Comparison of ENCODE assay signal across 8 mouse cellular contexts in the genomic region with DNA sequence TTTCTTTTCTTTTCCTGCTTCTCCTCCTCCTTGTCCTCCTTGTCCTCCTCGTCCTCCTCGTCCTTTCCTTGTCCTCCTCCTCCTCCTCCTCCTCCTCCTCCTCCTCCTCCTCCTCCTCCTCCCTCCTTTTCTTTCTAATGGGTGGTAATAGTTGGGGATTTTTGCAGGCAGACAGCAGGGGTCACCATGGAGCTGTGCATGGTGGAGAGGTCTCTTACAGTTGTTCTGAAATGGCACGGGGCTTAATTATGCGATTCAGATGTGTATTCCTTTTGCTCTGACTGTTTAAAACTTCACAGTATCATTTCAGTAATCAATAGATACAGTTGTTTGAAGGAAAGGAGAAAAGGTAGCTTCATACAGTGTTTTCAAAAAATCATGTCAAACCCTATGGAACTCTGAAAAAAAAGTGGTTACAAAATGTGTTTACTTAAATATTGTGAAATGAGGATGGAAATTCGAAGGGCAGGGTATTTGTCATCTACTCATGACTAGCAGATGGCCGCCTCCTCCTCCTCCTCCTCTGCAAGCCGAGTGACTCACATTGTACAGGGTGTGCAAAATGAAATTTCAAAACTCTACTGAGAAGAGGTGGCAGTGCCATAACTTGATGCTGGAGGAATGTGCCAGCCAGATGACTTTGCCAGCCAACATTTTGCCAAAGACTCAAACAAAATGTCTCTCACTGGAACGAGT.
DNase-seq lines count a peak whose midpoint lies in the region; ATAC-seq and TF ChIP-seq lines count a peak whose summit lies in the region.

No protein-coding gene starts in this region.

- no peak for TF ChIP-seq EP300 in MEL (IDR thresholded peaks at IDR 0.05; ENCODE audit: low read depth in 1 of 2, low read length in 2 of 2)

- peak; percentile 42 for TF ChIP-seq RAD21 in MEL (IDR thresholded peaks at IDR 0.05; ENCODE audit: low read depth, low read length)

- 43% methylated on average over 8 of the region's 8 CpGs for WGBS in intestine, embryonic 15.5 days
- WGBS in intestine, embryonic 16.5 days, result 43% methylated on average over 8 of the region's 8 CpGs
- WGBS in forebrain, embryonic 14.5 days, result 61% methylated on average over 8 of the region's 8 CpGs

- no peak overlapping the region for H3K4me3 ChIP-seq in intestine, embryonic 15.5 days (replicated peaks)
- H3K4me3 ChIP-seq in intestine, embryonic 16.5 days (ENCODE audit: low read length), result no peak overlapping the region
- no peak overlapping the region for H3K4me3 ChIP-seq in MEL (ENCODE audit: control insufficient read depth in 1 of 2, insufficient read depth in 1 of 2, low read depth in 2 of 2, low read length in 2 of 2)
- no peak overlapping the region for H3K4me3 ChIP-seq in embryonic fibroblast, embryonic 13.5 days (ENCODE audit: insufficient read depth, low read length)
- H3K4me3 ChIP-seq in forebrain, embryonic 14.5 days (ENCODE audit: low read depth, low read length), result no peak overlapping the region

- no peaks in the 10 kb centered on the region for H3K9me3 ChIP-seq in intestine, embryonic 15.5 days
- no peaks in the 10 kb centered on the region for H3K9me3 ChIP-seq in intestine, embryonic 16.5 days (ENCODE audit: control insufficient read depth, low read length)
- no peaks in the 10 kb centered on the region for H3K9me3 ChIP-seq in MEL (replicated peaks; ENCODE audit: insufficient read depth, low read length)
- no peaks in the 10 kb centered on the region for H3K9me3 ChIP-seq in forebrain, embryonic 14.5 days (replicated peaks; ENCODE audit: control insufficient read depth, low read length)

- no peaks in the 10 kb centered on the region for H3K27me3 ChIP-seq in intestine, embryonic 15.5 days (replicated peaks)
- H3K27me3 ChIP-seq in intestine, embryonic 16.5 days (replicated peaks; ENCODE audit: control insufficient read depth, insufficient read depth, low read length), result no peaks in the 10 kb centered on the region
- H3K27me3 ChIP-seq in MEL (ENCODE audit: control insufficient read depth in 1 of 2, insufficient read depth in 2 of 2, low read length in 2 of 2), result no peaks in the 10 kb centered on the region
- H3K27me3 ChIP-seq in forebrain, embryonic 14.5 days (replicated peaks; ENCODE audit: control insufficient read depth, insufficient read depth, low read length), result no peaks in the 10 kb centered on the region

- H3K36me3 ChIP-seq in intestine, embryonic 15.5 days, result no peaks in the 10 kb centered on the region
- no peaks in the 10 kb centered on the region for H3K36me3 ChIP-seq in intestine, embryonic 16.5 days (ENCODE audit: control insufficient read depth, insufficient read depth, low read length)
- no peaks in the 10 kb centered on the region for H3K36me3 ChIP-seq in MEL (ENCODE audit: control insufficient read depth in 1 of 2, insufficient read depth in 2 of 2, low read length in 2 of 2)
- H3K36me3 ChIP-seq in forebrain, embryonic 14.5 days (ENCODE audit: control insufficient read depth, insufficient read depth, low read length), result no peaks in the 10 kb centered on the region

- TF ChIP-seq POLR2A in MEL (IDR thresholded peaks at IDR 0.05; ENCODE audit: control insufficient read depth in 1 of 2, insufficient read depth in 1 of 2, low read depth in 1 of 2, low read length in 2 of 2, poor library complexity in 1 of 2), result no peak
- no peak for TF ChIP-seq POLR2A in embryonic fibroblast, embryonic 13.5 days (IDR thresholded peaks at IDR 0.05; ENCODE audit: low read depth, low read length)

- no peak overlapping the region for H3K27ac ChIP-seq in intestine, embryonic 15.5 days
- no peak overlapping the region for H3K27ac ChIP-seq in intestine, embryonic 16.5 days (ENCODE audit: low read length)
- no peak overlapping the region for H3K27ac ChIP-seq in MEL (ENCODE audit: control insufficient read depth, low read depth, low read length)
- 0 out of 2 replicates have a peak overlapping the region, but pooled peaks have one; percentile 10 for H3K27ac ChIP-seq in embryonic fibroblast, embryonic 13.5 days (ENCODE audit: insufficient read depth, low read length)
- no peak overlapping the region for H3K27ac ChIP-seq in forebrain, embryonic 14.5 days (ENCODE audit: low read depth, low read length)

- peak in 2 of 3 experiments; percentile 43 to 48; a peak in 4 of 6 replicates for TF ChIP-seq CTCF in MEL (IDR thresholded peaks at IDR 0.05 in 2 of 3, conservative IDR thresholded peaks at IDR 0.05 in 1 of 3; ENCODE audit: control insufficient read depth in 1 of 3, insufficient read depth in 1 of 3, low read depth in 2 of 3, low read length in 3 of 3, poor library complexity in 1 of 3, severe bottlenecking in 1 of 3)
- no peak for TF ChIP-seq CTCF in embryonic fibroblast, embryonic 13.5 days (IDR thresholded peaks at IDR 0.05; ENCODE audit: borderline replicate concordance, insufficient read depth, low read length)

- peak; percentile 22 for DNase-seq in MEL (ENCODE audit: low read depth, low spot score)
- DNase-seq in layer of hippocampus, postnatal 36 days, result peak; percentile 42 to 51
- peak; percentile 6 for DNase-seq in right cerebral cortex, postnatal 4 days
- DNase-seq in forebrain, embryonic 14.5 days (ENCODE audit: low spot score), result no peak

- no peaks in the 10 kb centered on the region for H3K4me1 ChIP-seq in intestine, embryonic 15.5 days (replicated peaks)
- H3K4me1 ChIP-seq in intestine, embryonic 16.5 days (ENCODE audit: control insufficient read depth, insufficient read depth, low read length), result no peaks in the 10 kb centered on the region
- H3K4me1 ChIP-seq in MEL (ENCODE audit: control insufficient read depth in 1 of 2, insufficient read depth in 2 of 2, low read length in 2 of 2), result no peaks in the 10 kb centered on the region
- peaks cover 3% of the 10 kb centered on the region; the same call in 1 of the 2 replicates for H3K4me1 ChIP-seq in embryonic fibroblast, embryonic 13.5 days (ENCODE audit: control insufficient read depth, insufficient read depth, low read length)
- no peaks in the 10 kb centered on the region for H3K4me1 ChIP-seq in forebrain, embryonic 14.5 days (ENCODE audit: control insufficient read depth, insufficient read depth, low read length)

- no peak overlapping the region for H3K4me2 ChIP-seq in intestine, embryonic 15.5 days (replicated peaks)
- no peak overlapping the region for H3K4me2 ChIP-seq in intestine, embryonic 16.5 days (ENCODE audit: low read depth, low read length)
- no peak overlapping the region for H3K4me2 ChIP-seq in forebrain, embryonic 14.5 days (ENCODE audit: low read length)

- H3K9ac ChIP-seq in intestine, embryonic 15.5 days, result no peak overlapping the region
- H3K9ac ChIP-seq in intestine, embryonic 16.5 days (ENCODE audit: low read depth, low read length), result no peak overlapping the region
- no peak overlapping the region for H3K9ac ChIP-seq in MEL (ENCODE audit: control insufficient read depth, low read depth, low read length, poor library complexity, severe bottlenecking)
- H3K9ac ChIP-seq in forebrain, embryonic 14.5 days (ENCODE audit: low read length), result no peak overlapping the region

- 0 out of 2 replicates have a peak, but pooled peaks have one; percentile 36 for ATAC-seq in intestine, embryonic 15.5 days
- ATAC-seq in intestine, embryonic 16.5 days, result no peak
- no peak for ATAC-seq in forebrain, embryonic 14.5 days
- no peak for ATAC-seq in cerebellum, adult (ENCODE audit: insufficient number of reproducible peaks, low FRiP score, low TSS enrichment)

- H3K79me2 ChIP-seq in MEL (ENCODE audit: control insufficient read depth, insufficient read depth, low read length, poor library complexity), result no peaks in the 10 kb centered on the region

TF ChIP-seq in MEL, 35 proteins besides CTCF, POLR2A, EP300 and RAD21:
- no peak for TF ChIP-seq POLR2AphosphoS2 (IDR thresholded peaks at IDR 0.05; ENCODE audit: low read length)
- no peak for TF ChIP-seq USF1 (IDR thresholded peaks at IDR 0.05; ENCODE audit: low read depth, low read length)
- TF ChIP-seq ZC3H11A (IDR thresholded peaks at IDR 0.05; ENCODE audit: low read depth, low read length), result peak; percentile 30
- no peak for TF ChIP-seq TBP (IDR thresholded peaks at IDR 0.05; ENCODE audit: low read depth, low read length)
- peak; percentile 55 for TF ChIP-seq SMC3 (IDR thresholded peaks at IDR 0.05; ENCODE audit: low read depth, low read length)
